Mouse (Mus musculus): ENCODE results near the gene Aldh4a1.

Aldh4a1 gene

GRCm38 (mm10) chr4:139623434-139624115, 909 bp downstream of the Aldh4a1 start:
- DNase-seq (ENCODE audit: low spot score) = no peak

GRCm38 (mm10) chr4:139624116-139624489, 1.4 kb downstream of the Aldh4a1 start:
- peak; percentile 75 for DNase-seq (ENCODE audit: low spot score)

DNA sequence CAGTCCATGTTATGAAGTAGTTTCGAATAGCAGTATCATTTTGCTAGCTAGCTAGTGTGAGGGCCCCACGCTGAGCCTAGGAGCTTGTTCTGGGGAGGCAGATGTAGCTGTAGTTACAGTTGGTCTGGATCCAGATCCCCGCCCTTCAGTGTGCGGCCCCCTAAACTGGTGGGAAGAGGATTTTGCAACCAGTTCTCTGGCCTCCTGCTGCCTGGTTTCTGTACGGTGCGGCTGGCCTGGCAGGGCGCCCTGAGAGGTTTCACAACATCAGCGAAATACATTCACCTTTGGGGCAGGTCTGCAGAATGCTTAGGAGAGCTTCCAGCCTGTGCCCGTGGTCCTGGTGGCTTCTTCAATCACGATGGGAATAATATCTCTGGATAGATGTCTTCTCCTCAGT, 2.0 kb downstream of the Aldh4a1 start:
- peak; percentile 45 for DNase-seq (ENCODE audit: low spot score)

DNA sequence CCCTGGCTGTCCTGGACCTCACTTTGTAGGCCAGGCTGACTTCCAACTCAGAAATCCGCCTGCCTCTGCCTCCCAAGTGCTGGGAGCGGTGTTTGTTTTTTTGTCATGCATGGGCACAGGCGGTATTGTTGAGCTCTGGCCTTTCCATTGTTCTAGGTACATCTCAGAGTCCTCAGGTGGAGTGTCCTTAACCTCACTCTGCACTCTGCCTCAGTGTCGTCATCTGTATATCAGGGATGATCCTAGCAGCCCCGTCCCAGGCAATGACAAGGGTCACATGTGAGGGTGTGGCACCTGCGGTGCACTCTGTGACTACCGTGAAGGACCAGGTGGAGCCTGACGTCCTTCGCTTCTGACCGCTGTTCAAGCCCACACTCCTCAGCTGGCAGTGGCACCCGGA, 4.7 kb downstream of the Aldh4a1 start:
- DNase-seq (ENCODE audit: low spot score) = no peak

DNA sequence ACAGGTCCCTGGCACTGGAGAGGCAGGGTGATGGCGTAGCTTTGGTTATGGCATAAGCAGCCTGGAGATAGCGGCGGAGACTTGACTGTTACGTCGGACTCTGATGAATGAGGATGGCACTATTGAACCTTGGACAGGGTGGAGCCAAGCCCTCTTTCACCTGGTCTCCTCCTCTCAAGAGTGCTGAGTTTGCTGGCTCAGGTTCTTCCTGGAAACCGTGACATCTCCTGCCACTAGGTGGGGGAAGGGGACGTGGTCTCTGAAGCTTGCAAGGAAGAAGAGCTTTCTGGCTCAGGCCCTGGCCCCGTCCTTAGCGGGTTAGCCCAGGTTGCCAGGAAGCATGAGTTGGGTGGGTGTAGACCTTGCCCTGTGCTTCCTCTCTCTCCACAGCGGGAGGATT, 7.5 kb downstream of the Aldh4a1 start:
- DNase-seq (ENCODE audit: low spot score) = peak; percentile 84

GRCm38 (mm10) chr4:139631141-139631540, 8.5 kb downstream of the Aldh4a1 start:
- DNase-seq (ENCODE audit: low spot score) = no peak

DNA sequence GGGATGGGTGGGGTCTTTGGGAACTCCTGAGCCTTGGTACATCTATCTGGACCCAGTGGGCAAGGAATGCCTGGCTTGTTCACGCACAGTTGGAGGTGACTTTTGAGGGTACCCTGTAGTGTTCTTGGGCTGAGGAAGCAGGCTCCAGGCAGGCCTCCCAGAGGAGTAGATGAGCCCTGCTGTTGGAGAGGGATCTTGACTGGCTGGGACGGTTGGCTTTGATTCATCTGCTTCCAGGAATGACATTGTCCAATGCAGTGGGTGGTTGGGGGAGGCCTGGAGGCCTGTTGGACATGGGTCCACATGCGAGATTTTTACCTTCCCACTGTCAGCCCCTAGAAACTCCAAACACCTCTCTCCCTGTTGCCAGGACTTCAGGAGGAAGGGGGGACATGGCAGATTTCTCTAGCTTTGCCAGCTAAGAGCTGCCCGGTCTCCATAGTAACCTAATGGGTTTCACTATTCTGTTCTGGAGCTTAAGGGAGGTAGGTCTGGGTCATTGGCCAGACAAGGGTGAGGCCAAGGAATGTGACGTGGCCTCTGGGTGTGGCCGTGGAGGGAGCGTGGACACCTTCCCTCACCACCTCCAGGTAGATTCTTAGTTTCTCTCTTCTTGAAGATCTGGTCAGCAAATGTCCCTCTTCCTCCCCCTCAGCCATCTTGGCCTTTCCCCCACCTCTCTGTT, 9.0 kb downstream of the Aldh4a1 start:
- no peak for DNase-seq (ENCODE audit: low spot score)

DNA sequence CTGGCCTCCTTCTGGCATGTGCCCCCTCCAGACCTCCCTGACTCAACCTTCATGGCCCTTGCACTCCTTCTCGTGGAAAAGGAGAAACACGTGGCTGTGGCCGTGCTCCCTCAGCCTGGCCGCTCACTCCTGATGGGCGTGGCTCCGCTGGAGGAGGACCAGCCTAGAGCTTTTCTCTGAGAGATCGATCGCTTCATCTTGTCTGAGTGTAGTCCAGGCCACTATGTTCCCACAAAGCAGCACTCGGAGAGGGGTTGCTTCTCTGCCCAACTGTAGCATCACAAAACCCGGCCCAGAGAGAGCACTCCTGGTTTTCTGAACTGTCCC, 9.6 kb downstream of the Aldh4a1 start:
- DNase-seq (ENCODE audit: low spot score) = no peak

GRCm38 (mm10) chr4:139636373-139636772, 13.7 kb downstream of the Aldh4a1 start:
- no peak for DNase-seq (ENCODE audit: low spot score)

DNA sequence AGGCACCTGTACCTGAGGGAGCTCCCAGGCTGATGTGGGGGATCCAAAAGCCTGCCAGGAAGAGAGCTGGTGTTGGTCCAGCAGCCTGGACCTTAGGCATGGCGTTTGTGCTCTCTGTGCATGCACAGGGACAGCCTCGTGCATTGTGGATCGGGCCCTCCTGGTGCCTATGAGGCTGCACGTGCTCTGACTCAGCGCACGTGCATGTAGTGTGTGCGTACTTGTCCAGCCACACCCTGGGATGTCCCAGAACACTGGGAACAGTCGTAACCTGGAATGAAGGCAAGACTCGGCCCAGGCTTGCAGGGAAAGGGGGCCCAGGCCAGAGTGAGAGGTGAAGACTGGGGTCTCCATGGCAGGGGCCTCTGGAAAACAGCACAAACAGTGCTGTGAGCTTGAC, 15.2 kb downstream of the Aldh4a1 start:
- no peak for DNase-seq (ENCODE audit: low spot score)

GRCm38 (mm10) chr4:139638356-139638755, 15.7 kb downstream of the Aldh4a1 start:
- no peak for DNase-seq (ENCODE audit: low spot score)

GRCm38 (mm10) chr4:139639801-139640200, 17.1 kb downstream of the Aldh4a1 start:
- DNase-seq (ENCODE audit: low spot score) = no peak

- DNase-seq (ENCODE audit: low spot score) = no peak
These were observed 17.7 kb downstream of the Aldh4a1 start for GRCm38 (mm10) chr4:139640333-139640732.

GRCm38 (mm10) chr4:139640775-139641174, 18.1 kb downstream of the Aldh4a1 start:
- no peak for DNase-seq (ENCODE audit: low spot score)

GRCm38 (mm10) chr4:139641829-139642425, 19.3 kb downstream of the Aldh4a1 start:
- DNase-seq (ENCODE audit: low spot score) = no peak

DNA sequence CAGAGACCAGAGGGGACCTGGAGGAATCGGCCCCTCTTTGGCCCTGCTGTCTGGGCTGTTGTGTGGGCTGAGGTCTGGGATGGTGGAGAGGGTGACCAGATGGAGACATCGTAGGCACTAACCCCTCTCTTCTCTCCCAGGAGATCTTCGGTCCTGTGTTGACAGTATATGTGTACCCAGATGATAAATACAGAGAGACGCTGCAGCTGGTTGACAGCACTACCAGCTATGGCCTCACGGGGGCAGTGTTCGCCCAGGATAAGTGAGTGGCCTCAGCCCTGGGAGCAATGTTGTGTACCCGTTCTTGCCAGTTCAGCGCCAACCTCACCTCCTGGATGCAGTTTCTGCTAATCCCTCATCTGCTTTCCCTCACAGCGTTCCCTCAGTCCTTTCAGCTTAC, 21.3 kb downstream of the Aldh4a1 start:
- DNase-seq (ENCODE audit: low spot score) = peak; percentile 58

GRCm38 (mm10) chr4:139646916-139647315, 24.2 kb downstream of the Aldh4a1 start:
- no peak for DNase-seq (ENCODE audit: low spot score)

DNA sequence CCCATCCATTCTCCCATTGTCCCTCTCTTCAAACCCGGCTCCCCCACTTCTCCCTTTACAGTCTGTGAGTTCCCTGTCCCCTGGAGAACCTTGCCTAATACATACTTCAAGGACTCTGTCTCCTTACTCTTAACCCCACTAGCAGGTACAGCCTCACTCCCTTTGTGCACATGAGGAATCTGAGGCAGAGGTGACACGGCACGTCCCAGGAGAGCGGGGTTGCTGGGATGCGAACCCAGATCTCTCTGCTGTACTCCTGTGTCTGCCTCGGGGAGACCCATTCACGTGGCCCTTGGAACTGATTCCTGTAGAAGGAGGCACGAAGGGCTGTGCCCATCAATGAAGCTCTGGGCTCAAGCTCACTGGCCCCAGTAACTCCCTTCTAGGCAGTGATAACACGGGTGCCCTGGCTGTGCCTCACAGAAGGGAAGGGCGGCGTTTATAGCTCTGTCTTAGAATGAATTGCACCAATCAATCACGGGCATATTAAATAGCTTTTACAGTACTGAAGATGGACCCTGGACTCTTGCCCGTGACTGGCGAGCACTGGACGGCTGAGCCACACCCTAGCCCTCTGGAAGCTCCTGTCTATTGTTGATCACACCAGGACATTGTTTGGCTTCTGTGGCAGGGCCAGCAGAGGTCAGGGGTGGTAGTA, 27.5 kb downstream of the Aldh4a1 start:
- DNase-seq (ENCODE audit: low spot score) = no peak

GRCm38 (mm10) chr4:139650907-139651306, 28.2 kb downstream of the Aldh4a1 start:
- no peak for DNase-seq (ENCODE audit: low spot score)

DNA sequence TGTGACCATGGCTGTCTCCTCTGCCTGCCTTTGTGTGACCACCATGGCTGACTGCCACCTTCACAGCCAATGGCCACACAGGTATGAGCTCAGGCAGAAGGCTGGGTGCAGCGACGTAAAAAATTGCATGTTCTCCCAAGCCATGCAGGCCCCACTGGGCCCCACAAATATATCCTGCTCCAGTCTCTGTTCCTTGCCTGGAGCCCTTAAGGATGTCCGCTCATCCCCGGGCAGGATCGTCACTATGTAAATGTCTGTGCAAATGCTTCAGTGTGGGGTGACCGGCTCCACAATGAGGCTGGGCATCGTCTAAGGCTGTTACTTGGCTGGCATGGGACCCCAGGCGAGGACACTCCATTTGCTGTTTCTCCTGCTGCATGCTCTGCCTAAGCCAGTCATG, 30.6 kb downstream of the Aldh4a1 start, which contains the start of gene Tas1r2:
Gene Tas1r2, plus strand, starts transcription at position 301 of the 400 bp plus-strand sequence.
- DNase-seq (ENCODE audit: low spot score) = no peak

- DNase-seq (ENCODE audit: low spot score) = no peak
These were observed 39.2 kb downstream of the Aldh4a1 start for GRCm38 (mm10) chr4:139661897-139662296.

DNA sequence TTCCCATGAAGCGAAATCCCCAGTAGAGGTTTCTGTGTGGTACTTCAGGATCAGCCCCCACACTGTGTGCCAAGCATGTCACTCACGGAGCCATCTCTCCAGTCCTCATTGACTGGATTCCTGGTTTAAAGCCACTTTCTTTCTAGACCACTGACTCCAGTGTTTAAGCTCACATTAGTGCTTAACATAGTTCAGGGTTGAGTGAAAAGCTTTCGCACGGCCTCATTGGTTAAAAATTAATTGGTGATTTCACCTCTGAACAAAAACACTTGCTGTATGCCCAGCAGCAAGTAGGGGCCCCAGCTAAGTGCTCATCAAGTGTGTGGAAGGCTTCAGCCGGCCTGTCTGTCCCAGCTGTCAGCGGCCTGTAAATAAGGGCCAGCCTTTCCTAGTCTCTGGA, 45.0 kb downstream of the Aldh4a1 start:
- no peak for DNase-seq (ENCODE audit: low spot score)

GRCm38 (mm10) chr4:139669847-139670246, 47.2 kb downstream of the Aldh4a1 start:
- DNase-seq (ENCODE audit: low spot score) = peak; percentile 44

Data from yolk sac, embryonic 10.5 days (tissue).